Mouse (Mus musculus): Measurements from ENCODE around the gene Ifitm2. TPM values are rescaled to one million over a fixed set of nuclear protein-coding genes. Genes with fewer than 3 reads are reported as not detected.
A peak's percentile ranks its signal among the peaks of the same experiment; 100 is the strongest.

Gene Ifitm2
- polyA plus RNA-seq, 1 experiment from 2014 or later: 738 TPM

GRCm38 (mm10) chr7:140953133-140953532 is 2.7 kb downstream of the Ifitm2 start:
- H3K9me3 ChIP-seq (ENCODE audit: control insufficient read depth): no peaks in the 10 kb centered on the region
- no peak for ATAC-seq
- H3K27ac ChIP-seq (ENCODE audit: low read depth, low read length): no peak overlapping the region; the same call in 1 of the 2 replicates
- WGBS: 67% methylated on average over 11 of the region's 11 CpGs
- H3K4me2 ChIP-seq (replicated peaks; ENCODE audit: low read depth): peak overlapping the region; percentile 74; the same call in 1 of the 2 replicates
- no peak for TF ChIP-seq CTCF (IDR thresholded peaks at IDR 0.05; ENCODE audit: low read depth)
- H3K4me1 ChIP-seq (replicated peaks; ENCODE audit: control insufficient read depth, insufficient read depth, low read length): peaks cover 11% of the 10 kb centered on the region; the same call in 1 of the 2 replicates
- no peak overlapping the region for H3K4me3 ChIP-seq (ENCODE audit: low read depth, low read length)
- H3K27me3 ChIP-seq (replicated peaks; ENCODE audit: control insufficient read depth, insufficient read depth, low read length): no peaks in the 10 kb centered on the region
- peaks cover 23% of the 10 kb centered on the region for H3K36me3 ChIP-seq (ENCODE audit: control insufficient read depth, insufficient read depth)
- H3K9ac ChIP-seq (ENCODE audit: low read depth, low read length): peak overlapping the region; percentile 11; the same call in 1 of the 2 replicates

GRCm38 (mm10) chr7:140952441-140952840 is 3.3 kb downstream of the Ifitm2 start:
- Histone ChIP-seq H3K9ac (ENCODE audit: low read depth, low read length) (peak overlapping the region; percentile 11; the same call in 1 of the 2 replicates), H3K27me3 (replicated peaks; ENCODE audit: control insufficient read depth, insufficient read depth, low read length) (no peaks in the 10 kb centered on the region), H3K4me2 (replicated peaks; ENCODE audit: low read depth) (0 out of 2 replicates have a peak overlapping the region, but pooled peaks have one; percentile 13), H3K27ac (ENCODE audit: low read depth, low read length) (no peak overlapping the region), H3K4me3 (ENCODE audit: low read depth, low read length) (no peak overlapping the region), H3K4me1 (replicated peaks; ENCODE audit: control insufficient read depth, insufficient read depth, low read length) (peaks cover 11% of the 10 kb centered on the region; the same call in 1 of the 2 replicates), H3K36me3 (ENCODE audit: control insufficient read depth, insufficient read depth) (peaks cover 29% of the 10 kb centered on the region), H3K9me3 (ENCODE audit: control insufficient read depth) (no peaks in the 10 kb centered on the region)
- ATAC-seq: no peak
- WGBS: 74% methylated on average over 7 of the region's 7 CpGs
- TF ChIP-seq CTCF (IDR thresholded peaks at IDR 0.05; ENCODE audit: low read depth): no peak

GRCm38 (mm10) chr7:140951765-140952164 is 4.0 kb downstream of the Ifitm2 start:
- Histone ChIP-seq H3K9me3 (ENCODE audit: control insufficient read depth) (no peaks in the 10 kb centered on the region), H3K36me3 (ENCODE audit: control insufficient read depth, insufficient read depth) (peaks cover 36% of the 10 kb centered on the region), H3K4me1 (replicated peaks; ENCODE audit: control insufficient read depth, insufficient read depth, low read length) (peaks cover 11% of the 10 kb centered on the region; the same call in 1 of the 2 replicates), H3K4me3 (ENCODE audit: low read depth, low read length) (no peak overlapping the region), H3K9ac (ENCODE audit: low read depth, low read length) (no peak overlapping the region), H3K4me2 (replicated peaks; ENCODE audit: low read depth) (no peak overlapping the region), H3K27me3 (replicated peaks; ENCODE audit: control insufficient read depth, insufficient read depth, low read length) (no peaks in the 10 kb centered on the region), H3K27ac (ENCODE audit: low read depth, low read length) (no peak overlapping the region)
- WGBS: 54% methylated on average over 6 of the region's 6 CpGs
- ATAC-seq: no peak
- no peak for TF ChIP-seq CTCF (IDR thresholded peaks at IDR 0.05; ENCODE audit: low read depth)

- Histone ChIP-seq H3K4me2 (replicated peaks; ENCODE audit: low read depth) (no peak overlapping the region; the same call in 1 of the 2 replicates), H3K27me3 (replicated peaks; ENCODE audit: control insufficient read depth, insufficient read depth, low read length) (no peaks in the 10 kb centered on the region), H3K9me3 (ENCODE audit: control insufficient read depth) (no peaks in the 10 kb centered on the region), H3K9ac (ENCODE audit: low read depth, low read length) (no peak overlapping the region), H3K4me1 (replicated peaks; ENCODE audit: control insufficient read depth, insufficient read depth, low read length) (peaks cover 11% of the 10 kb centered on the region; the same call in 1 of the 2 replicates), H3K36me3 (ENCODE audit: control insufficient read depth, insufficient read depth) (peaks cover 43% of the 10 kb centered on the region), H3K4me3 (ENCODE audit: low read depth, low read length) (no peak overlapping the region), H3K27ac (ENCODE audit: low read depth, low read length) (no peak overlapping the region)
- WGBS: 35% methylated on average over 8 of the region's 8 CpGs
- no peak for TF ChIP-seq CTCF (IDR thresholded peaks at IDR 0.05; ENCODE audit: low read depth)
- ATAC-seq: no peak
Measured at GRCm38 (mm10) chr7:140951051-140951450, 4.7 kb downstream of the Ifitm2 start.

- no peak for ATAC-seq
- H3K9ac ChIP-seq (ENCODE audit: low read depth, low read length): no peak within 1 kb of the TSS; the same call in 1 of the 2 replicates
- TF ChIP-seq CTCF (IDR thresholded peaks at IDR 0.05; ENCODE audit: low read depth): no peak
- H3K9me3 ChIP-seq (ENCODE audit: control insufficient read depth): no peaks in the 10 kb centered on the region
- peaks cover 11% of the 10 kb centered on the region; the same call in 1 of the 2 replicates for H3K4me1 ChIP-seq (replicated peaks; ENCODE audit: control insufficient read depth, insufficient read depth, low read length)
- peaks cover 54% of the 10 kb centered on the region for H3K36me3 ChIP-seq (ENCODE audit: control insufficient read depth, insufficient read depth)
- no peak within 1 kb of the TSS; the same call in 1 of the 2 replicates for H3K4me2 ChIP-seq (replicated peaks; ENCODE audit: low read depth)
- H3K27ac ChIP-seq (ENCODE audit: low read depth, low read length): no peak within 1 kb of the TSS
- 79% methylated on average over 16 of the region's 16 CpGs for WGBS
- no peak within 1 kb of the TSS for H3K4me3 ChIP-seq (ENCODE audit: low read depth, low read length)
- no peaks in the 10 kb centered on the region for H3K27me3 ChIP-seq (replicated peaks; ENCODE audit: control insufficient read depth, insufficient read depth, low read length)
Measured at GRCm38 (mm10) chr7:140949824-140950530, 5.8 kb downstream of the Ifitm2 start, which contains the start of gene Ifitm5. Gene Ifitm5 (minus strand): TSS chr7:140950291.

GRCm38 (mm10) chr7:140949255-140949654 is 6.5 kb downstream of the Ifitm2 start:
- Histone ChIP-seq H3K27ac (ENCODE audit: low read depth, low read length) (no peak overlapping the region), H3K4me3 (ENCODE audit: low read depth, low read length) (no peak overlapping the region), H3K4me2 (replicated peaks; ENCODE audit: low read depth) (no peak overlapping the region), H3K27me3 (replicated peaks; ENCODE audit: control insufficient read depth, insufficient read depth, low read length) (no peaks in the 10 kb centered on the region), H3K9ac (ENCODE audit: low read depth, low read length) (no peak overlapping the region), H3K9me3 (ENCODE audit: control insufficient read depth) (no peaks in the 10 kb centered on the region), H3K36me3 (ENCODE audit: control insufficient read depth, insufficient read depth) (peaks cover 58% of the 10 kb centered on the region), H3K4me1 (replicated peaks; ENCODE audit: control insufficient read depth, insufficient read depth, low read length) (peaks cover 11% of the 10 kb centered on the region; the same call in 1 of the 2 replicates)
- no peak for TF ChIP-seq CTCF (IDR thresholded peaks at IDR 0.05; ENCODE audit: low read depth)
- ATAC-seq: no peak
- WGBS: 84% methylated on average over 6 of the region's 6 CpGs

All from intestine, postnatal 0 days (tissue).